Mouse (Mus musculus): ENCODE measurements around the gene Rpl38.

Gene Rpl38

GRCm38 (mm10) chr11:114681054-114681453, 12.7 kb downstream of the Rpl38 start:
- no peak for DNase-seq

- no peak for DNase-seq
Observed at GRCm38 (mm10) chr11:114682321-114682900, 14.1 kb downstream of the Rpl38 start.

GRCm38 (mm10) chr11:114683029-114683721, 14.9 kb downstream of the Rpl38 start:
- no peak for DNase-seq

GRCm38 (mm10) chr11:114683722-114684621, 15.6 kb downstream of the Rpl38 start:
- no peak for DNase-seq

GRCm38 (mm10) chr11:114684627-114685373, 16.5 kb downstream of the Rpl38 start:
- peak; percentile 44 for DNase-seq

GRCm38 (mm10) chr11:114685526-114686040, 17.3 kb downstream of the Rpl38 start:
- DNase-seq, result no peak

- DNase-seq, result no peak
Observed at GRCm38 (mm10) chr11:114686221-114686959, 18.1 kb downstream of the Rpl38 start.

- no peak for DNase-seq
Observed at GRCm38 (mm10) chr11:114687574-114688188, 19.4 kb downstream of the Rpl38 start.

- DNase-seq, result no peak
Observed at GRCm38 (mm10) chr11:114688729-114689128, 20.4 kb downstream of the Rpl38 start.

- DNase-seq, result no peak
Observed at GRCm38 (mm10) chr11:114690192-114690591, 21.9 kb downstream of the Rpl38 start.

- DNase-seq, result no peak
Observed at GRCm38 (mm10) chr11:114691454-114692182, 23.3 kb downstream of the Rpl38 start.

GRCm38 (mm10) chr11:114692601-114693000, 24.3 kb downstream of the Rpl38 start:
- no peak for DNase-seq

GRCm38 (mm10) chr11:114693456-114693855, 25.1 kb downstream of the Rpl38 start:
- no peak for DNase-seq

GRCm38 (mm10) chr11:114694451-114694850, 26.1 kb downstream of the Rpl38 start:
- no peak for DNase-seq

- DNase-seq, result no peak
Observed at GRCm38 (mm10) chr11:114698496-114698895, 30.2 kb downstream of the Rpl38 start.

- DNase-seq, result peak; percentile 65
Observed at GRCm38 (mm10) chr11:114699511-114699910, 31.2 kb downstream of the Rpl38 start.

- no peak for DNase-seq
Observed at GRCm38 (mm10) chr11:114702311-114702995, 34.1 kb downstream of the Rpl38 start.

- DNase-seq, result no peak
Observed at GRCm38 (mm10) chr11:114702996-114703361, 34.7 kb downstream of the Rpl38 start.

GRCm38 (mm10) chr11:114704071-114704913, 36.0 kb downstream of the Rpl38 start:
- no peak for DNase-seq

All from lung, postnatal 36 days (tissue).